Mouse (Mus musculus): ENCODE measurements at regions not wholly inside any gene's neighbourhood (a gene's known extent, or its start where the extent isn't known, plus 50 kb on each side); places are given as distances from the start of the nearest gene placed in this dataset.
A peak's percentile ranks its signal among the peaks of the same experiment; 100 is the strongest.

DNA sequence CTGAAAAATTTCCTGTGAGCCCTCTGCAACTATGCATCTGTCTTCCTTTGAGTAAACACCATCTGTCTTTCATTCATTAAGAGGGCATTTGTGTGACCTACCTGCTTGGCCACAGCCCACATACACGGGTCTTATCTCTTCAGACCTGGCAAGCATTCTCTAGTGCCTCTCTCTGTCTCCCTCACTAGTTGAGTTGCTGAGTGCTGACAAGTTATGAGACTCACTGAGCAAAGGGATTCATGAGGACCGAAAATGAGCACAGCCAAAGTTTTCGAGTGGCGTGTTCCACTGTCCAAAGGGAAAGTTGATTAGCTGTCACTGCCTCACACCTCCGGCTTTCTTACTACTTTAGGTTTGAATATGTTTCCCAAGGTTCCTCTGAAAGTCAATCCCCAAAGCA, 328.5 kb downstream of the Pmp22 start:
- no peak for ATAC-seq (ENCODE audit: low FRiP score, low read depth)
- Histone ChIP-seq H3K9ac (no peak overlapping the region), H3K27me3 (replicated peaks) (0 out of 2 replicates have a peak, but pooled peaks cover 4% of the 10 kb centered on the region), H3K4me2 (replicated peaks) (no peak overlapping the region), H3K36me3 (no peaks in the 10 kb centered on the region), H3K27ac (no peak overlapping the region), H3K4me1 (peaks cover 25% of the 10 kb centered on the region), H3K9me3 (0 out of 2 replicates have a peak, but pooled peaks cover 1% of the 10 kb centered on the region), H3K4me3 (no peak overlapping the region)
- 84% methylated on average over 5 of the region's 5 CpGs for WGBS

DNA sequence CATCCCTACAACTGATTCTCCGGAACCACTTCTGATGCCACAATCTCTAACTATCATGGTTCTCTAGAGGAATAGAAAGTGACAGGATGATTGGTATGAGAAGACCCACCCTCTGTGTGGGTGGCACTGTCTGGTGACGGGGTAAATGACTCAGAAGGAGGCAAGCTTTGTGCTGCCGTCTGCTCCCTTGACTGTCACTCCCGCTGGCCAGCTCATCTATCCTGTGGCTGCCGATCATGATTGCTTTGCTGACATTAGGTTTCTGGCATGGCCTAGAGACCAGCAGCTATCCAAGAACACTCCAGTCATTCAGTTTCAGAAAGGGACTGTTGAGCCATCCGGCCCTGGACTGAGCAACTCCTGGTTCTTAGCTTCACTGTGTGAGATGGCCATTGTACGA, 331.4 kb downstream of the Pmp22 start:
- H3K27me3 ChIP-seq (replicated peaks), result 0 out of 2 replicates have a peak, but pooled peaks cover 7% of the 10 kb centered on the region
- ATAC-seq (ENCODE audit: low FRiP score, low read depth), result no peak
- 59% methylated on average over 7 of the region's 7 CpGs for WGBS

DNA sequence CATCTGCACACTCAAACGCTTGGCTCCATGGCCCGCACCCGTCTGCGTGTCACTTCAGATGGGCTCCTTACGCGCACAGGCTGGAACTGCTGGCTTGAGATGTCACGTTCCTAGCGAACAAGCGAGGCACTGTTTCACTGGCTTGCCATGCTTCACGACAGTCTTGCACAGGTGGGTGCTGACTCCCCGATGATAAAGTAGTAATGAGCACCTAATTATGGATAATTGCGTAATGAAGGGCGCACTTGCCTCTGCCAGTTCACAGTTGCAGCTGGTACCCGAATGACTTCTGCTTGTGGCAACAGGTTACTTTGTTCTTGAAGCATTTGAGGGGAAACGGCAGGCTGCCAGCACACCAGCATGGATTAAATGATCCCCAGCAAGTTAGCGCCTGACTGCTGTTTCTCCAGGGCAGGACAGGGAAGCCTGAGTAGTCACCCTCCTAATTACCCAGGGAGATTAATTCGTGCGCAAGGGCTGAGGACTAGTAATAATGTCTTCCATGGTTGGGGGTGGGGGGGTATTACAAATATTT, 335.1 kb downstream of the Pmp22 start:
- no peak overlapping the region for H3K9ac ChIP-seq
- ATAC-seq (ENCODE audit: low FRiP score, low read depth), result 0 out of 2 replicates have a peak, but pooled peaks have one; percentile 33
- H3K27ac ChIP-seq, result no peak overlapping the region
- H3K27me3 ChIP-seq (replicated peaks), result 0 out of 2 replicates have a peak, but pooled peaks cover 4% of the 10 kb centered on the region
- H3K9me3 ChIP-seq, result no peaks in the 10 kb centered on the region
- no peak overlapping the region for H3K4me3 ChIP-seq
- H3K4me1 ChIP-seq, result peaks cover 9% of the 10 kb centered on the region
- peak overlapping the region; percentile 27; the same call in 1 of the 2 replicates for H3K4me2 ChIP-seq (replicated peaks)
- WGBS, result 51% methylated on average over 18 of the region's 18 CpGs
- H3K36me3 ChIP-seq, result no peaks in the 10 kb centered on the region

More for the DNA sequence above, 331.4 kb downstream of the Pmp22 start:
- H3K27ac ChIP-seq, result no peak overlapping the region
- H3K4me2 ChIP-seq (replicated peaks), result no peak overlapping the region
- no peak overlapping the region for H3K4me3 ChIP-seq
- no peaks in the 10 kb centered on the region for H3K36me3 ChIP-seq
- no peaks in the 10 kb centered on the region for H3K9me3 ChIP-seq
- H3K4me1 ChIP-seq, result peaks cover 22% of the 10 kb centered on the region
- no peak overlapping the region for H3K9ac ChIP-seq

DNA sequence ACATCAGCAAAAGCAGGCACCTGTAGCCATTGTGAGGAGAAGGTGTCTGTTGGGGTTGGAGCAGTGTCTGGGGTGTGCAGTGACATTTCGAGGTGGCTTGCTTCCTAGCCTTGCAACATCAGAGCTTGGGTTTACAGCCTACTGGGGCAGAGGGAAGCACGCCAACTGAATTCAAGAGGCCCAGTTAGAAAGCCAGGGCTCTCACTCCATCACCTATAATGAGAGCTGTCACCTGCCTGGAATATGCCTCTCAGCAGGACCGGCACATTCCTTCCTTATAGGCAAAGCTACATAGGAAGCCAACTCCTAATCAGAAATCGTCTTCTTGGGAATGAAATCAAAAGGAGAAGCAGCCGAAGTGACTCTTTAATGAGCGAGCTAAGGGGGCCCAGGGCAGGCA, 337.2 kb downstream of the Pmp22 start:
- H3K4me3 ChIP-seq, result no peak overlapping the region
- H3K27me3 ChIP-seq (replicated peaks), result 0 out of 2 replicates have a peak, but pooled peaks cover 4% of the 10 kb centered on the region
- no peak for ATAC-seq (ENCODE audit: low FRiP score, low read depth)
- peaks cover 9% of the 10 kb centered on the region; the same call in 1 of the 2 replicates for H3K4me1 ChIP-seq
- H3K4me2 ChIP-seq (replicated peaks), result no peak overlapping the region
- H3K27ac ChIP-seq, result no peak overlapping the region
- WGBS, result 81% methylated on average over 6 of the region's 6 CpGs
- H3K9me3 ChIP-seq, result no peaks in the 10 kb centered on the region
- H3K36me3 ChIP-seq, result no peaks in the 10 kb centered on the region
- no peak overlapping the region for H3K9ac ChIP-seq

DNA sequence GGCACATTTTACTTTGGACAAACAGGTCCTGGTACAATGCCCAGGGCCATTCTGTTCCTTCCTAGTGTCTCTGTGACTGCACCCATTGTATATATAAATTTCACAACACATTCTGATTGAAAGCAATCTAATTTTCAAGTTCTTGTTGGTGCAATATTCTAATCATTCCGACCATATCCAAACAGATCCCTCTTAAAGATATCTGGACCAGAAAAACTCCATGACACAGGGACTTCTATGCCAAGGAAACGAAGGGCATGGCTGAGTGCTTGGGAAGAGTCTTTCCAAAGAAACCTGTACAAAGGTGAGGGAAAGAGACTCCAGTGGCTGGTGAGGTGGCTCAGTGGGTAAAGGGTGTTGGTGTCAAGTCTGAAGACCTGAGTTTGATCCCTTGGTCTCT, 337.8 kb downstream of the Pmp22 start:
- H3K9me3 ChIP-seq, result no peaks in the 10 kb centered on the region
- H3K27me3 ChIP-seq (replicated peaks), result 0 out of 2 replicates have a peak, but pooled peaks cover 4% of the 10 kb centered on the region
- no peak overlapping the region for H3K9ac ChIP-seq
- no peaks in the 10 kb centered on the region for H3K36me3 ChIP-seq
- ATAC-seq (ENCODE audit: low FRiP score, low read depth), result no peak
- H3K27ac ChIP-seq, result no peak overlapping the region
- no peak overlapping the region for H3K4me2 ChIP-seq (replicated peaks)
- H3K4me1 ChIP-seq, result peaks cover 9% of the 10 kb centered on the region; the same call in 1 of the 2 replicates
- no peak overlapping the region for H3K4me3 ChIP-seq
- WGBS, result 93% methylated on average over 2 of the region's 2 CpGs

DNA sequence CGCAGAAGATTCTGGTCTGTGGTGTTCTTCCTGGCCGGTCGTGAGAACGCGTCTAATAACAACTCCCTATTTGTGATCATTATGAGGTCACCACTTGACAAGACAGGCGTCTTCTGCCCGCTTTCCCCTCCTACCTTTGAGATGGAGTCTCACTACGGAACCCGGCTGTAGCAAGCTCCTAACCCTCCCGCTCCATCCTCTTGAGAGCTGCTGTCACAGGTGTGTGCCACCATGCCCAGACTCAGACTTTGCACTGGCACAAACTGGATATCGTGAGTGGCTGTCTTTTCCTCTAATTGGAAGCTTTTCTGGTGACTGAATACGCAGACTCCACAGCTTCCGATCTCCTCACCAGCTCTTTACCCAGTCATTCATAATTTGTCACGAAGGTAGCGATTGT, 346.0 kb downstream of the Pmp22 start:
- H3K4me3 ChIP-seq, result no peak overlapping the region
- H3K27me3 ChIP-seq (replicated peaks), result no peaks in the 10 kb centered on the region
- ATAC-seq (ENCODE audit: low FRiP score, low read depth), result no peak
- 94% methylated on average over 15 of the region's 15 CpGs for WGBS
- no peaks in the 10 kb centered on the region for H3K4me1 ChIP-seq
- no peaks in the 10 kb centered on the region for H3K36me3 ChIP-seq
- H3K27ac ChIP-seq, result no peak overlapping the region
- H3K9me3 ChIP-seq, result peaks cover 3% of the 10 kb centered on the region; the same call in 1 of the 2 replicates
- H3K4me2 ChIP-seq (replicated peaks), result no peak overlapping the region
- no peak overlapping the region for H3K9ac ChIP-seq

DNA sequence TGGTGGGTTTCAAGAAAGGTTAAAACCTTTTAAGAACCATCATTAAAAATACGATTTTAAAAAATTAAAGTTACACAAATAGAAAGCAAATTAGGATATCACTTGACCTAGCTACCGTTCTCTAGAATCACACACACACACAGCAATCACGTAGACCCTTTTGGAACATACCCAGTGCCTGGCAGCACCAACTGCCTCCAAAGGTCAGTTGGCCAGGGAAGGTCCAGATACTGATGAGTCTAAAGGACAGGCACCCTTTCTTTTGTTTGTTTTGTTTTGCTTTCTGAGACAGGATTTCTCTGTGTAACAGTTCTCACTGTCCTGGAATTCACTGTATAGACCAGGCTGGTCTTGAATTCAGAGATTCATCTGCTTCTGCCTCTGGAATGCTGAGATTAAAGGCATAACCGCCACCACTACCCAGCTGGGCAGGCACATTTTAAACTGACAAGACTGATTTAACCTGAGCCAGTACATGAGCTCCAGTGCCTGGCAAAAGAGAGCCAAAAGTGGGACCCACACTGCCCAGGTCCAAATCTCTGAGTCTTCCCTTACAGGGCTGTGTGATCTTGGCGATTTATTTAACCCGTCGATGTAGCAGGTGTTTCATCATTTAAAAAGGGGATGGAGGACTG, 353.0 kb downstream of the Pmp22 start:
- no peak overlapping the region for H3K27ac ChIP-seq
- H3K4me3 ChIP-seq, result no peak overlapping the region
- H3K27me3 ChIP-seq (replicated peaks), result no peaks in the 10 kb centered on the region
- no peak for ATAC-seq (ENCODE audit: low FRiP score, low read depth)
- no peak overlapping the region for H3K4me2 ChIP-seq (replicated peaks)
- H3K9me3 ChIP-seq, result peaks cover 8% of the 10 kb centered on the region
- no peaks in the 10 kb centered on the region for H3K36me3 ChIP-seq
- no peak overlapping the region for H3K9ac ChIP-seq
- 86% methylated on average over 7 of the region's 7 CpGs for WGBS
- no peaks in the 10 kb centered on the region for H3K4me1 ChIP-seq

DNA sequence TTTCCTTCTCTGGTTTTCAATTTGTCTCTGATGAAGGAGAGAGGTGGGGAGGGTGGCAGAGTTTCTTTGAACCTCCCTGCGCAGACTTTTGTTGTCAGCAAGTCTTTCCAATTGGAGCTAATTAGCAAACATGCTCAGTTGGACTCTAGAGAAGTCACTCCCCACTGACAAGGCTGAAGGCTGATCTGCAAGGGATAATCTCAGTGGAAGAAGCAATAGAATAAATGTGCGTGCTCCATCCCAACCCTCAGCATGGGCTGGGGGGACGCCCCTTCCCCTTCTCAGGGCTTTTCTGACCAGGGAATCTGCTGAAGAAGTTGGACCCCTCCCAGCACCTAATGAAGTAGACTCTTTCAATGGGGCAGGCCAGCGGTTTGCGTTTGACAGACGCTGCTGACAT, 353.8 kb downstream of the Pmp22 start:
- H3K9me3 ChIP-seq, result peaks cover 8% of the 10 kb centered on the region
- no peak overlapping the region for H3K9ac ChIP-seq
- no peak overlapping the region for H3K4me3 ChIP-seq
- H3K27me3 ChIP-seq (replicated peaks), result no peaks in the 10 kb centered on the region
- H3K36me3 ChIP-seq, result no peaks in the 10 kb centered on the region
- ATAC-seq (ENCODE audit: low FRiP score, low read depth), result no peak
- WGBS, result 47% methylated on average over 6 of the region's 6 CpGs
- H3K4me1 ChIP-seq, result no peaks in the 10 kb centered on the region
- H3K4me2 ChIP-seq (replicated peaks), result no peak overlapping the region
- H3K27ac ChIP-seq, result no peak overlapping the region

DNA sequence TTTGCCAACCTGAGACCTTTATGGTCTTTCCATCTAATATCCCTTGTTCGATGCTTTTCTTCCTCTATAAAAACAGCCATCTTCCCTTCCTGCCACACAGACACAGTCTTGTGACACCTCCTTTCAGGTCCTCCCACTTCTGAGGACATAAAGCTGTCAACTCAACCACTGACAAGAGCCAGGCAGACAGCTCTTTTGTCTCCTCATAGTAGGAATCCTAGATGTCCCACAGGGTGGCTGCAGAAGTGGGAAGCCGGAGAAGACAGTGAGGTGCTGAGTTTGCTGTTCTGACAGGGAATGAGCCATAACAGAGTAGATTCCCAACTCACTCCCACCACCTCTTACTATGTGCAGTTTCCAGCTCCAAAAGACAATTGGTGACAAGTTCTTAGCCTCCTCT, 358.4 kb downstream of the Pmp22 start:
- no peaks in the 10 kb centered on the region for H3K4me1 ChIP-seq
- ATAC-seq (ENCODE audit: low FRiP score, low read depth), result no peak
- H3K9me3 ChIP-seq, result no peaks in the 10 kb centered on the region
- H3K4me3 ChIP-seq, result no peak overlapping the region
- H3K4me2 ChIP-seq (replicated peaks), result no peak overlapping the region
- no peaks in the 10 kb centered on the region for H3K27me3 ChIP-seq (replicated peaks)
- H3K9ac ChIP-seq, result no peak overlapping the region
- H3K27ac ChIP-seq, result no peak overlapping the region
- 11% methylated on average over 2 of the region's 2 CpGs for WGBS
- no peaks in the 10 kb centered on the region for H3K36me3 ChIP-seq

DNA sequence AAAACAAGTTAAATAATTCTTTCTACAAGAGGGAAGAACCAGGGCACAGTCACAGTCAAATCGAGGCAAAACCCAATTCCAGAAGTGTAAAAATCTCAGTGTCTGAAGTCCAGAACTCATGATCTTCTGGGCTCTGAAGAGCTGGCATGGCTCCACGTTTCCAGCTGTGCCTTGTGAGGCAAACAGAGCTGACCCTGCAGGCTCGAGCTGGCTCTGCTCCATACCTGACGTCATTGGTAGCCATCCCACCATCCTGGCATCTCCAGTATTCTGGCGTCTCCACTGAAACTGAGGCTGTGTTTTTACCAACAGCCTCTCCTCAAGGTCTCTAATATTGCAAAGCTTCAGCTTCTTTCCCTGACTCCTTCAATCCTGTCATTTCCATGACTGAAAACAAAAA, 373.4 kb downstream of the Pmp22 start:
- H3K27ac ChIP-seq, result no peak overlapping the region
- H3K36me3 ChIP-seq, result no peaks in the 10 kb centered on the region
- H3K9me3 ChIP-seq, result no peaks in the 10 kb centered on the region
- H3K9ac ChIP-seq, result no peak overlapping the region
- no peak overlapping the region for H3K4me3 ChIP-seq
- 75% methylated on average over 5 of the region's 5 CpGs for WGBS
- no peaks in the 10 kb centered on the region for H3K27me3 ChIP-seq (replicated peaks)
- no peaks in the 10 kb centered on the region for H3K4me1 ChIP-seq
- ATAC-seq (ENCODE audit: low FRiP score, low read depth), result no peak
- no peak overlapping the region for H3K4me2 ChIP-seq (replicated peaks)

DNA sequence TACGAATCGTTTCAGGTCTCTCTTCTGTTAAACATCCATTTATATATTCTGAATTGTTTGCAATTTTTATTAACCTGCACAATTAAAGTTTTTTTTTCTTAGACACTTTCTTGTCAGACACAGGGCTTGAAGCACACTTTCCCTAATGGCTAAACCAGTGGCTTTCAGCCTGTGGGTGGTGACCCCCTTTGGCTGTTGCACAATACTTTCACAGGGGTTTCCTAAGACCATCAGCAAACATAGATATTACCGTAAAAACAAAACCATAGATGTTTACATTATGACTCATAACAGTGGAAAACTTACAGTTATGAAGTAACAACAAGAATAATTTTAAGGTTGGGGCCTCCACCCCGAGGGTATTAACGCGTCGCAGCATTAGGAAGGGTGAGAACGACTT, 378.6 kb downstream of the Pmp22 start:
- ATAC-seq (ENCODE audit: low FRiP score, low read depth), result no peak
- no peak overlapping the region for H3K4me2 ChIP-seq (replicated peaks)
- H3K27me3 ChIP-seq (replicated peaks), result no peaks in the 10 kb centered on the region
- H3K27ac ChIP-seq, result no peak overlapping the region
- H3K9me3 ChIP-seq, result no peaks in the 10 kb centered on the region
- H3K9ac ChIP-seq, result no peak overlapping the region
- no peaks in the 10 kb centered on the region for H3K36me3 ChIP-seq
- no peak overlapping the region for H3K4me3 ChIP-seq
- WGBS, result 95% methylated on average over 8 of the region's 8 CpGs
- H3K4me1 ChIP-seq, result no peaks in the 10 kb centered on the region

DNA sequence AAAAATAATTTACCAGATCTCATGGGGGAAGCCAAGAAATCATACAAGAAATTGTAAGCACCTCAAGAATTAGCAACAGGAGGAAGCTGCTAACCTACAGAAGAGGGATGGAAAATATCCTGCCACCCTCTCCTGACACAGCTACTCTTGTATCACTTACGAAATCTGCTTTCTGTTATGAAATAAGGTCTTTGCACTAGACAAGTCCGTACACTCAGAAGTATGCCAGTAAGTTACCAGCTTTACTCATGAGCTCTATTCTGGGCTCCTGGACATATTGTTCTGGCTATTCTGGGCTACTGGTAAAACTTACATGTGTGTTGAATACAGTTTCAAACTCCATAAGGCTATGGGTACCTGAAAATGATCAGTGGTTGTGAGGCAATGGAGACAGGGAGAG, 379.9 kb downstream of the Pmp22 start:
- H3K4me1 ChIP-seq, result no peaks in the 10 kb centered on the region
- no peaks in the 10 kb centered on the region for H3K36me3 ChIP-seq
- WGBS, result 91% methylated on average over 2 of the region's 2 CpGs
- H3K27ac ChIP-seq, result no peak overlapping the region
- no peak overlapping the region for H3K9ac ChIP-seq
- 0 out of 2 replicates have a peak, but pooled peaks cover 7% of the 10 kb centered on the region for H3K9me3 ChIP-seq
- no peak for ATAC-seq (ENCODE audit: low FRiP score, low read depth)
- H3K4me2 ChIP-seq (replicated peaks), result no peak overlapping the region
- no peaks in the 10 kb centered on the region for H3K27me3 ChIP-seq (replicated peaks)
- no peak overlapping the region for H3K4me3 ChIP-seq

DNA sequence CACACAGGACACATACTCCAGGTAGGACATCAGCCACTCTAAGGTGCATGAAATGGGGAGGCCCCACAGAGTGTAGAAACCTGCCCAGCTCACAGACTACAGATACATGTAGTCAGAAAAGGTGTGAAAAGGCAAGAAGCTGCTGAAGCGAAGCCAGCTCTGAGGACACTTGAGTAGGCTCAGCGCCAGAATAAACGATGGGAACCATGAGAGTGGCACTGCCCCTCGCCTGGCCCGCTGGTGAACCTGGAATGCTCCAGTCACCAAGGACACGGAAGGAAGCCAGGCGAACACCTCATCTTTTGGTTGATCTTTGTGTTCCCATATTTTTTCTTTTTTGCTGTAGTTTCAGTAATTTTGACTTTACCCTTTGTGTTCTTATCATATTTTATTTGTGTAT, 381.8 kb downstream of the Pmp22 start:
- Histone ChIP-seq H3K27me3 (replicated peaks) (no peaks in the 10 kb centered on the region), H3K36me3 (no peaks in the 10 kb centered on the region), H3K4me3 (no peak overlapping the region), H3K4me1 (no peaks in the 10 kb centered on the region), H3K27ac (no peak overlapping the region), H3K4me2 (replicated peaks) (no peak overlapping the region), H3K9me3 (peaks cover 13% of the 10 kb centered on the region; the same call in 1 of the 2 replicates), H3K9ac (no peak overlapping the region)
- no peak for ATAC-seq (ENCODE audit: low FRiP score, low read depth)
- 91% methylated on average over 7 of the region's 7 CpGs for WGBS
